21 mouse cellular contexts compared by ENCODE assay signal in the genomic region with DNA sequence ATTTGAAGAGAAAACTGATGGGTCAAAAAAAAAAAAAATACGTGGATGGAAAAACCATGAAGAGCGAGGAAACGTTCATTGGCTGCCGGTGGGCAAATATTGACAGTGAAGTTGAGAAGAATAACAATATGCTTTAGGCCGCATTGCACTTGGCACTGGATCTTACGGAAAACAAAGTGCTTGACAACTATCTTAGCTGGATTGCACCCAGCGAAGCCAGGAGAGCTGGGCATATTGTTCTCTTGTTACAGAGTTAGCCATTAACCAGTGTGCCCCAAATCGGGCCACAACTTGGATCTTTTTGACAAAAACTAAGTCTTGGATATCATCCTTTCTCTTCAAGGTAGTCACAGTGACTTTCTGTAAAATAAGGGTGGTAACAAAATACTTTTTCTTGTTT.
"Had no signal": no experiment of that assay in that cellular context is flagged by ENCODE, and none has a peak within 500 bp of the region (broad histone marks: within the 10 kb centered on the region; RNA-seq: fewer than 3 reads in every experiment).

No protein-coding gene starts in this region.

- H3K27ac ChIP-seq: liver, embryonic 13.5 days; liver, embryonic 15.5 days; lung, embryonic 15.5 days; midbrain, embryonic 10.5 days; midbrain, embryonic 12.5 days; neural tube, embryonic 13.5 days; neural tube, embryonic 15.5 days had no signal

- DNase-seq: liver, embryonic 13.5 days; lung, adult 2 months; lung, postnatal 10 days; lung, postnatal 4 days; midbrain, embryonic 14.5 days; retina, postnatal 1 day; right cerebral cortex, adult 18-20 months; right cerebral cortex, postnatal 25 days; right cerebral cortex, postnatal 4 days; spleen, adult 18-20 months; thymus, adult 2 months; thymus, postnatal 25 days; thymus, postnatal 4 days had no signal

- H3K36me3 ChIP-seq: liver, embryonic 13.5 days; liver, embryonic 15.5 days; lung, embryonic 15.5 days; midbrain, embryonic 10.5 days; midbrain, embryonic 12.5 days; neural tube, embryonic 13.5 days; neural tube, embryonic 15.5 days had no signal

- ATAC-seq: midbrain, embryonic 16.5 days had no signal

- H3K4me3 ChIP-seq: liver, embryonic 13.5 days; liver, embryonic 15.5 days; lung, embryonic 15.5 days; midbrain, embryonic 10.5 days; midbrain, embryonic 12.5 days; myocyte; neural tube, embryonic 13.5 days; neural tube, embryonic 15.5 days had no signal

- H3K4me2 ChIP-seq: liver, embryonic 13.5 days; liver, embryonic 15.5 days; lung, embryonic 15.5 days; midbrain, embryonic 12.5 days; neural tube, embryonic 13.5 days; neural tube, embryonic 15.5 days had no signal

- H3K27me3 ChIP-seq: liver, embryonic 13.5 days; liver, embryonic 15.5 days; lung, embryonic 15.5 days; midbrain, embryonic 12.5 days; neural tube, embryonic 13.5 days; neural tube, embryonic 15.5 days had no signal

- H3K9me3 ChIP-seq: liver, embryonic 13.5 days; liver, embryonic 15.5 days; lung, embryonic 15.5 days; midbrain, embryonic 10.5 days; midbrain, embryonic 12.5 days; neural tube, embryonic 13.5 days; neural tube, embryonic 15.5 days had no signal

- H3K9ac ChIP-seq: liver, embryonic 13.5 days; liver, embryonic 15.5 days; lung, embryonic 15.5 days; midbrain, embryonic 12.5 days; neural tube, embryonic 13.5 days; neural tube, embryonic 15.5 days had no signal
